Mouse (Mus musculus): Measurements from ENCODE around the gene Ttc5.
"Not testable (repeated sequence)": the region's sequence is repeated elsewhere in the genome, so short reads cannot be mapped to it uniquely, and the experiment has no call there.

Ttc5 gene

GRCm38 (mm10) chr14:50785251-50785637 is at the start of gene Ttc5:
Gene Ttc5, minus strand, starts transcription at chr14:50785519.
- DNase-seq = peak; percentile 88

DNA sequence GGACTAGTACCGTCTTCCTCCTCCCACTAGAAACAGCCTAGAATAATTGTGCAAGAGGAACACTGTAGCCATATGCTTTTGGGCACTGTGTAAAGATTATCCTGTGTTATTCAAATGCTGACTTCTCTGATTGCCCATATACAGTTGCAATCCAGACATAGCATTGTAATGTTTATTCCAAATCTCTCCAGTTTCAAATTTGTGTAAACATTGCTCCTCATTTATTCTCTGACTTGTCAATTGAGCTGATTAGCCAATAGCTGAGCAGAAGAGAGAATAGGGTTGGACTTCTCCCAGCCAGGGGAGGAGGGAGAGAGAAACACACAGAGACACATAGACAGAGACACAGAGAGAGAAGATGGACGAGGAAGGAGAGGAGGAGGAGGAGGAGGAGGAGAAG is 49.1 kb upstream of the Ttc5 start:
- no peak for DNase-seq

GRCm38 (mm10) chr14:50833964-50834363 is 48.6 kb upstream of the Ttc5 start:
- no peak for DNase-seq

DNA sequence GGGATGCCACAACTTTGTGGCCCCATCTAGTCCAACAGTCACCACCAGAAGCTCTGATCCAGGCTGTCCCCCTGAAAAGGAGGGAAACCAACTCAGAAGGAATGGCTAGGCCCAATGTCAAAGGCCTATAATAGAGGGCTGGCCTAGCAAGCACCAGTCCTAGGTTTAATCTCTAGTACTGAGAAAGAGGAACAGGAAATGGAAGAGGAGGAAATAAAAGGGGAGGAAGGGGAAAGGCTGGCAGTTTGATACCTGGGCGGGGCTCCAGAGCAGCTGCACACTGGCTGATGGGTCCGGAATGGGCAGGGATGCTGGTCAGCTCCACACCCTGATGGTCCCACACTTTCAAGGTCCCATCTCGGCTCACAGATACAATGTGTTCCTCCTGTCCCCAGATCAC is 44.6 kb upstream of the Ttc5 start:
- DNase-seq = no peak

- peak; percentile 31 for DNase-seq
Observed at GRCm38 (mm10) chr14:50826579-50826978, 41.3 kb upstream of the Ttc5 start.

- DNase-seq = no peak
Observed at GRCm38 (mm10) chr14:50824219-50824618, 38.9 kb upstream of the Ttc5 start.

DNA sequence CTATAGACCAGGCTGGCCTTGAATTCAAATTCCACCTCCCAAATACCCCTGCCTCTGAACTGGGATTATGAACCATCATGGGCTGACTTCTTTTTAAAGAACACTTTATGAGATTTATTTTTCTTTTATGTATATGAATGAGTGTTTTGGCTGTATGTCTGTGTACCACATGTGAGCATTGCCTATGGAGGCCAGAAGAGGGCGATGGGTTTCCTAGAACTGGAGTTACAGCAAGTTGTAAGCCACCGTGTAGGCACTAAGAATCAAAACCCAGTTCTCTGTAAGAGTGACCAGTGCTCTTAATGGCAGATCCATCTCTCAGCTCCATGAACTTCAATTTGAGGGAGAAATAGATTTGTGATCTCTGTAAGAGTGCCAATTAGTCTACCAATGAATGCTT is 37.9 kb upstream of the Ttc5 start:
- DNase-seq = no peak

DNA sequence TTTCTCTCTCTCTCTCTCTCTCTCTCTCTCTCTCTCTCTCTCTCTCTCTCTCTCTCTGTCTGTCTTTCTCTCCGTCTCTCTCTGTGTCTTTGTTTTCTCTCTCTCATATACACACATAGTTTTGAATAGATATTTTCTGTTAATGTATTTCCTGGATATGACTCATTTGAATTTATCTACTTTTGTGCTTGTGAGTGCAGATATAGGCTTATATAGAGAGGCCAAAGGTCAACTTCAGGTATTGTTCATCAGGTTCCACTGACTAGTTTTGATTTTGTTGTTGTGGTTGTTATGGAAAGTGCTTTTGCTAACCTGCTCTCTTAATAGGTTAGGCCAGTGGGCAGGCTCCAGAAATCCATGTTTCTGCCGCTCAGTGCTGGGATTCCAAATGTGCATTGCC is 27.7 kb upstream of the Ttc5 start:
- DNase-seq = no peak

GRCm38 (mm10) chr14:50807487-50808072 is 22.3 kb upstream of the Ttc5 start, which contains the start of the genes Ccnb1ip1 and Parp2:
Gene Ccnb1ip1, minus strand, starts transcription at chr14:50807732.
Gene Parp2, plus strand, starts transcription at chr14:50807841.
- DNase-seq = peak; percentile 98

GRCm38 (mm10) chr14:50806469-50806868 is 21.1 kb upstream of the Ttc5 start:
- not testable (repeated sequence) for DNase-seq

GRCm38 (mm10) chr14:50804683-50805082 is 19.4 kb upstream of the Ttc5 start:
- DNase-seq = no peak

- no peak for DNase-seq
Observed at GRCm38 (mm10) chr14:50802843-50803562, 17.7 kb upstream of the Ttc5 start.

- DNase-seq = no peak
Observed at GRCm38 (mm10) chr14:50802441-50802840, 17.1 kb upstream of the Ttc5 start.

DNA sequence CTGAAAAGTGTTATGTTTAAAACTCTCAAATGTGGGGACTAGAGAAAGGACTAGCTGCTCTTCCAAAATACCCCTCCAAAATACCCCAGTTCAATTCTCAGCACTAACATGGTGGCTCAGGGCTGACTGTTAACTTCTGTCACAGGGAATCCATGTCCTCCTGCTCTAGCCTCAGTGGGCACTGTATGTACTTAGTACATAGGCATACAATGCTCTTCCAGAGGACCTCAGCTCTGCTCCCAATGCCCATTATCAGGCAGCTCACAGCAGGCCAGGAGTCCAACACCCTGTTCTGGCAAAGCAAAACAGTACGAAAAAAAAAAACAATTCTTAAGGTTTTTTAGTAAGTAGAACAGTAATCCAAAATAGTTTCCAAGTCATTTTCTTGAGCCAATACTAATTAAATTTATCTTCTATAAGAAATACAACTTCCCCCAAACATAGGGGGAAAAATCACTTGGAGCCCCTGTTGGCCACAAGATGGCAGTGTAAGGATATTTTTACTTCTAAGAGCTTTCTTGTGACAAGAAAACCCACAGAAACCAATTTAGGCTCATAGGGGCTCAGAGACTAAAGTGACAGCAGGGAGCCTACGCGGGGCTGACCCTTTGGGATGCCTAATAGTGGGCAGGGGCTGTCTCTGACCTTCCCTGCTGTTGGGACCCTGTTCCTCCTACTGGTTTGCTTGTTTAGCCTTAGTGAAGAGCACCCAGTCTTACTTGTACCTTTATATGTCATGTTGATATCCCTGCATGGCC is 14.4 kb upstream of the Ttc5 start:
- DNase-seq = peak; percentile 25

DNA sequence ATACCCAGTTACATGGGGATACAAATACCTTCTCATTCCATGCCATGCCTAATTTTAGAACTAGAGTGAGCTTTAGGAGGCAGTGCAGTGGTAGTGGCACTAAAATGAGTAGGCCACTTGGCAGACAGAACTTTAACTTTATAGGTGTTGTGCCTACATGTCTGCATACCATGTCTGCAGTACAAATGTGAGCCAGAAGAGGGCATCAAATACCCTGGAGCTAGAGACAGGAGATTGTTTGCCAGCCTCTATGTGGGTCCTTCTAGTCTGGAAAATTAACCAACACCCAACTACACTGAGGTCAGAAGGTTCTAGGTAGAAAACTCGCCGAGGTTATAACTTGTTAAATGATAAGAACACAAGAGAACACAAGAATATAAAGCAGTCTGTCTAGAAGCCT is 13.2 kb upstream of the Ttc5 start:
- DNase-seq = no peak

GRCm38 (mm10) chr14:50796464-50796863 is 11.1 kb upstream of the Ttc5 start:
- no peak for DNase-seq

- no peak for DNase-seq
Observed at GRCm38 (mm10) chr14:50795965-50796364, 10.6 kb upstream of the Ttc5 start.

- no peak for DNase-seq
Observed at GRCm38 (mm10) chr14:50795261-50795935, 10.1 kb upstream of the Ttc5 start.

GRCm38 (mm10) chr14:50788157-50788556 is 2.8 kb upstream of the Ttc5 start:
- no peak for DNase-seq

DNA sequence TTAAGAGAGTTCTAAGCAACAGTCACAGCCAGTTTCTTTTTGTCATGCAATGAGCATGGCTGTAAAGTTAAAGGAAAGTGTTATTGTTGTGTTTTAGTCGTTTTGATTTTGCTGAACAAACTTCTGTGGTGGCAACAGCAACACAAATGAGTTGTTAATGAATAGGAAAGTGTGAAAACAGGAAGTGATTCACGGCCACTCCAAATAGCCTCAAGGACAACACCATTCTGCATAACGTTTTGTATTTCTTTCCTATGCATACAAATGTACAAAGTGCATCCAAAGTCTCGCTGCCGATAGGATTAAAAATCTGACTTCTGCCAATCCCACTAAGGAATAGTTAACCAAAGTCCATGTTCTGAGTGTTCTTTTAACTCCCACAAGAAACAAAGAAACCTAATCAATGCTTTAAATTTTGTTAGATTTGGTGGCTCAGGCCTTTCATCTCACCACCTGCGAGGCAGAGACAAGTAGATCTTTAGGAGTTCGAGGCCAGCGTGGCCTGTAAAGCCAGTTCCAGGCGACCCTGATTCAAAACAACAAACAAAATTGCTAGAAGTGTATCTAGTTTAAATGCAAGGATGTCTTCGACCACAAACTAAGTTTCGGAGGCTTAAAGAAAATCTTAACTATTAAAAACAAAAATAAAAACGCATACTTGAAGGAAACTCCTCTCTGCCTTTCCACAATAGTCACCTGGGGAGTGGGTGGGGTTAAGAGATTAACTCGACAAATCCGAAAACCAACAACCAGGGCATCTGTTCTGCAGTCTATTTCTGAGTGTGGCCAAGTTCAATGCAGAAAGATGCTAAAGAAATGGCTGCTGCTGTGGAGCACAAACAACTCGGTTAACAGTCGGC is 698 bp downstream of the Ttc5 start:
- DNase-seq = no peak

- DNase-seq = no peak
Observed at GRCm38 (mm10) chr14:50782166-50782565, 3.2 kb downstream of the Ttc5 start.

DNA sequence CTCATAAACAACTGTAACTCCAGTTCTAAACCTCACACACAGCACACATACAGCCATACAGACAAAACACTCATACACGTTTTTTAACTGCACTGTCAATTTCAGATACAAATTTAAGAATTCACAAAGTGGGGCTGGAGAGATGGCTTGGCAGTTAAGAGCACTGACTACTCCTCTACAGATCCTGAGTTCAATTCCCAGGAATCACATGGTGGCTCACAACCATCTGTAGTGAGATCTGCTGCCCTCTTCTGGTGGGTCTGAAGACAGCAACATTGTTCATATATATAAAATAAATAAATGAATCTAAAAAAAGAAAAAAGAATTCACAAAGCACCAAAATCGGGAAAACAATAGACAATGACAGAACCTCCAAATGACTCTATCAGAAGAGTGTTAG is 14.0 kb downstream of the Ttc5 start:
- no peak for DNase-seq

Measured in right cerebral cortex, adult 18-20 months (tissue).